Mouse (Mus musculus): ENCODE measurements around the gene Foxs1. TPM values are rescaled to one million over a fixed set of nuclear protein-coding genes. Genes with fewer than 3 reads are reported as not detected.

Foxs1 gene
- polyA plus RNA-seq (2015; fragmentation: Nextera tagmentation; extraction: Ambion mirVana), result 2.5 and 2.7 TPM in 2 replicates

- Histone ChIP-seq H3K27ac (replicated peaks) (peak within 1 kb of the TSS; percentile 61), H3K9ac (peak within 1 kb of the TSS; percentile 45), H3K27me3 (replicated peaks) (peaks cover 50% of the 10 kb centered on the region), H3K9me3 (no peaks in the 10 kb centered on the region), H3K4me1 (peaks cover 51% of the 10 kb centered on the region), H3K4me3 (peak within 1 kb of the TSS; percentile 28), H3K36me3 (no peaks in the 10 kb centered on the region), H3K4me2 (peak within 1 kb of the TSS; percentile 35)
- WGBS, result 14% methylated on average over 7 of the region's 9 CpGs
- no peak for ATAC-seq (ENCODE audit: extremely low read depth, insufficient number of reproducible peaks, low FRiP score, low TSS enrichment)
Observed at GRCm38 (mm10) chr2:152933048-152933447, at the start of gene Foxs1. Gene Foxs1, minus strand, starts transcription at chr2:152933208.

GRCm38 (mm10) chr2:152976991-152977390 is 44.0 kb upstream of the Foxs1 start:
- peaks cover 9% of the 10 kb centered on the region; the same call in 1 of the 2 replicates for H3K27me3 ChIP-seq (replicated peaks)
- 59% methylated on average over 3 of the region's 3 CpGs for WGBS
- H3K4me1 ChIP-seq, result no peaks in the 10 kb centered on the region
- no peaks in the 10 kb centered on the region for H3K36me3 ChIP-seq
- H3K9ac ChIP-seq, result no peak overlapping the region
- ATAC-seq (ENCODE audit: extremely low read depth, insufficient number of reproducible peaks, low FRiP score, low TSS enrichment), result no peak
- no peak overlapping the region for H3K4me2 ChIP-seq
- no peak overlapping the region for H3K27ac ChIP-seq (replicated peaks)
- H3K9me3 ChIP-seq, result no peaks in the 10 kb centered on the region
- no peak overlapping the region for H3K4me3 ChIP-seq

- H3K4me3 ChIP-seq, result no peak overlapping the region
- WGBS, result 65% methylated on average over 4 of the region's 4 CpGs
- ATAC-seq (ENCODE audit: extremely low read depth, insufficient number of reproducible peaks, low FRiP score, low TSS enrichment), result no peak
- H3K9me3 ChIP-seq, result no peaks in the 10 kb centered on the region
- no peak overlapping the region for H3K9ac ChIP-seq
- H3K4me1 ChIP-seq, result no peaks in the 10 kb centered on the region
- no peak overlapping the region for H3K4me2 ChIP-seq
- no peak overlapping the region for H3K27ac ChIP-seq (replicated peaks)
- H3K27me3 ChIP-seq (replicated peaks), result peaks cover 19% of the 10 kb centered on the region
- no peaks in the 10 kb centered on the region for H3K36me3 ChIP-seq
Observed at GRCm38 (mm10) chr2:152965555-152965954, 32.5 kb upstream of the Foxs1 start.

- Histone ChIP-seq H3K36me3 (no peaks in the 10 kb centered on the region), H3K4me1 (no peaks in the 10 kb centered on the region), H3K4me3 (peak within 1 kb of the TSS; percentile 55), H3K9ac (peak within 1 kb of the TSS; percentile 75), H3K27ac (replicated peaks) (no peak within 1 kb of the TSS), H3K9me3 (no peaks in the 10 kb centered on the region), H3K27me3 (replicated peaks) (peaks cover 48% of the 10 kb centered on the region), H3K4me2 (peak within 1 kb of the TSS; percentile 73)
- no peak for ATAC-seq (ENCODE audit: extremely low read depth, insufficient number of reproducible peaks, low FRiP score, low TSS enrichment)
- WGBS, result 2% methylated on average over 34 of the region's 34 CpGs
Observed at GRCm38 (mm10) chr2:152962091-152962793, 29.2 kb upstream of the Foxs1 start, which contains the start of gene Ttll9. Gene Ttll9, plus strand, starts transcription at chr2:152962485.

DNA sequence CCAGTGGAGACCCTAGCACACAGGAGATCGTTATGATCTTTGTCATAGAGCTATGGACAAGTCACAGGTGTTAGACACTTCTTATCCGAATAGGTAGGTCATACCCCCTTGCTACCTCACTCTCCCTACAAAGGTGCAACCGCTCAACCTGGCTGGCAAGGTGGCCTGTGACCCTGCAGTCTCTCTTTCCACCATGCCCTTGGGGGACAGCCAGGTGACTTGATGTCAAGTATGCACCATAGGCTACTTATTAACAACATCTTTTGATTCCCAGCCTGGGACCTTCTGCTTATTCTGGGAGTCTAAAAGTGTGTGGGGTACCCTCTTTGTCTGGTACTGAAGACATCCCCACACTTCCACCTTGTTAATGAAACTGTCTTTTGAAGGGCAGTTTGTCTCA is 25.1 kb upstream of the Foxs1 start:
- 56% methylated on average over 3 of the region's 3 CpGs for WGBS
- Histone ChIP-seq H3K4me3 (no peak overlapping the region), H3K4me1 (no peaks in the 10 kb centered on the region), H3K27me3 (replicated peaks) (peaks cover 80% of the 10 kb centered on the region), H3K27ac (replicated peaks) (no peak overlapping the region), H3K4me2 (no peak overlapping the region), H3K9ac (no peak overlapping the region), H3K9me3 (no peaks in the 10 kb centered on the region), H3K36me3 (no peaks in the 10 kb centered on the region)
- ATAC-seq (ENCODE audit: extremely low read depth, insufficient number of reproducible peaks, low FRiP score, low TSS enrichment), result no peak

DNA sequence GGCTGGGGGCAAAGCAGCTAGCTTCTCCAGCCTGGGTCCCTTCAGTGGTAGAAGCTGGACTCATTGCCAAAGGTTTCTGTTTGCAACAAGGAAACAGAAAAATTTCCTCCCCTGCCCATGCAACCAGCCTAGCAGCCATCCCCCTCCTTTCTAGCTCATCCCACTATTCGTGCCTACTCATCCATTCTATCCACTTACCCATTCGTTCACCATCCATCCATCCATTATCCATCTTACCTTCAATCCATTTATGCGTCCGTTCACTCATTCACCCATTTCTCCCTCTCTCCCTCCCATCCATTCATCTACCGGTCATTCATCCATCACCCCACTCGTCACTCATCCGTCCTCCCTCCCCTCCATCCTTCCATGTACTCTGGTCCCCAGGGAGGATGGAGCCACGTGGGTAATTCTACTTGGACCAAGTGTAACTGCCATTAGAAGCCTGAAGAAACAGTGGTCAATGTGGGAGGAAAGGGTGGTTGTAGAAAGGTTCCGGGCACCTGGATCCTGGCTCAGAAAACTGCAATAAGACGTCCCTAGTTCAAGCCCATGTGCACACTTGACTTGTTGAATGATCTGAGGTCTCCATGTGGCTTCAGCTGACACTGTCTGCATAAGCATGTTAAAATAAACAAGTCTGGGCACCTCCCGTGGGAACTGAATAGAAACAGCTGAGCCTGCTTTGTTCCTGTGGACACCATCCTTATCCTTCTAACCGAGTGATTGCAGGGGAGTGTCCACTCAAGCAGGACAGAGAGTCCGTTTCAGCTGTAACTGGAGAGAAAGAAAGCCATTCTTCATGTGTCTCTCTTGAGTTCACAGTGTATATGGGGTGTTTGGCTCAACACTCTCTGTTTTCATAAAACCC is 19.1 kb upstream of the Foxs1 start:
- H3K27ac ChIP-seq (replicated peaks), result no peak overlapping the region
- ATAC-seq (ENCODE audit: extremely low read depth, insufficient number of reproducible peaks, low FRiP score, low TSS enrichment), result no peak

GRCm38 (mm10) chr2:152951065-152951849 is 18.2 kb upstream of the Foxs1 start, which contains the start of gene Dusp15:
Gene Dusp15, minus strand, starts transcription at chr2:152951698.
- WGBS, result under 1% methylated on average over 47 of the region's 54 CpGs
- Histone ChIP-seq H3K4me2 (peak within 1 kb of the TSS; percentile 99), H3K4me1 (peaks cover 8% of the 10 kb centered on the region; the same call in 1 of the 2 replicates), H3K9me3 (no peaks in the 10 kb centered on the region), H3K27me3 (replicated peaks) (peaks cover 94% of the 10 kb centered on the region), H3K4me3 (peak within 1 kb of the TSS; percentile 74), H3K36me3 (no peaks in the 10 kb centered on the region), H3K27ac (replicated peaks) (no peak within 1 kb of the TSS), H3K9ac (peak within 1 kb of the TSS; percentile 81)
- ATAC-seq (ENCODE audit: extremely low read depth, insufficient number of reproducible peaks, low FRiP score, low TSS enrichment), result no peak

More for the DNA sequence above, 19.1 kb upstream of the Foxs1 start:
- H3K27me3 ChIP-seq (replicated peaks), result peaks cover 94% of the 10 kb centered on the region
- peak overlapping the region; percentile 99 for H3K4me2 ChIP-seq
- no peaks in the 10 kb centered on the region for H3K36me3 ChIP-seq
- H3K9me3 ChIP-seq, result no peaks in the 10 kb centered on the region
- H3K9ac ChIP-seq, result peak overlapping the region; percentile 81
- peaks cover 8% of the 10 kb centered on the region; the same call in 1 of the 2 replicates for H3K4me1 ChIP-seq
- WGBS, result 20% methylated on average over 13 of the region's 13 CpGs
- H3K4me3 ChIP-seq, result peak overlapping the region; percentile 74

GRCm38 (mm10) chr2:152950358-152951064 is 17.5 kb upstream of the Foxs1 start:
- H3K27me3 ChIP-seq (replicated peaks), result peaks cover 94% of the 10 kb centered on the region
- H3K4me2 ChIP-seq, result peak overlapping the region; percentile 99
- peak overlapping the region; percentile 74; the same call in 1 of the 2 replicates for H3K4me3 ChIP-seq
- H3K4me1 ChIP-seq, result peaks cover 8% of the 10 kb centered on the region; the same call in 1 of the 2 replicates
- no peak overlapping the region for H3K27ac ChIP-seq (replicated peaks)
- H3K9me3 ChIP-seq, result no peaks in the 10 kb centered on the region
- 41% methylated on average over 11 of the region's 11 CpGs for WGBS
- no peak overlapping the region for H3K9ac ChIP-seq
- ATAC-seq (ENCODE audit: extremely low read depth, insufficient number of reproducible peaks, low FRiP score, low TSS enrichment), result no peak
- H3K36me3 ChIP-seq, result no peaks in the 10 kb centered on the region

- Histone ChIP-seq H3K36me3 (no peaks in the 10 kb centered on the region), H3K9me3 (no peaks in the 10 kb centered on the region), H3K27ac (replicated peaks) (no peak overlapping the region), H3K27me3 (replicated peaks) (peaks cover 96% of the 10 kb centered on the region), H3K4me3 (no peak overlapping the region), H3K9ac (no peak overlapping the region), H3K4me1 (peaks cover 12% of the 10 kb centered on the region), H3K4me2 (no peak overlapping the region)
- WGBS, result 72% methylated on average over 5 of the region's 5 CpGs
- ATAC-seq (ENCODE audit: extremely low read depth, insufficient number of reproducible peaks, low FRiP score, low TSS enrichment), result no peak
Observed at GRCm38 (mm10) chr2:152948438-152949020, 15.5 kb upstream of the Foxs1 start.

- H3K4me3 ChIP-seq, result no peak overlapping the region
- WGBS, result 50% methylated on average over 7 of the region's 7 CpGs
- no peak overlapping the region for H3K9ac ChIP-seq
- no peak for ATAC-seq (ENCODE audit: extremely low read depth, insufficient number of reproducible peaks, low FRiP score, low TSS enrichment)
- no peaks in the 10 kb centered on the region for H3K36me3 ChIP-seq
- peaks cover 100% of the 10 kb centered on the region for H3K27me3 ChIP-seq (replicated peaks)
- H3K4me1 ChIP-seq, result peaks cover 23% of the 10 kb centered on the region
- no peak overlapping the region for H3K27ac ChIP-seq (replicated peaks)
- no peak overlapping the region for H3K4me2 ChIP-seq
- no peaks in the 10 kb centered on the region for H3K9me3 ChIP-seq
Observed at GRCm38 (mm10) chr2:152947098-152947497, 14.1 kb upstream of the Foxs1 start.

Measured in heart, embryonic 13.5 days (tissue).